Mouse (Mus musculus): ENCODE data around the gene Gm45140.

Gene Gm45140

GRCm38 (mm10) chr6:87740496-87740895 is 95.1 kb downstream of the Gm45140 start:
- DNase-seq (ENCODE audit: low read depth, low spot score), result no peak

- no peak for DNase-seq (ENCODE audit: low read depth, low spot score)
Measured at GRCm38 (mm10) chr6:87739898-87740297, 95.7 kb downstream of the Gm45140 start.

All from embryo, embryonic 11.5 days (tissue).